Mouse (Mus musculus) ES-Bruce4 (cell line): ENCODE measurements around the gene Bub1b.

ENCODE experiments used
- CTCF ChIP-seq: IDR thresholded peaks from one replicate; pipeline ENCODE4 v1.8.1; 2011; ENCODE audit warnings: low read depth, low read length
- EP300 ChIP-seq: IDR thresholded peaks from 2 replicates; pipeline ENCODE4 v1.6.1; 2011; ENCODE audit warnings: low read depth, low read length; ENCODE audit not compliant: insufficient read depth
- POLR2A ChIP-seq: IDR thresholded peaks from one replicate; pipeline ENCODE4 v1.8.1; 2011; ENCODE audit warnings: low read length; ENCODE audit not compliant: insufficient read depth

- TF ChIP-seq POLR2A, result no peak
- TF ChIP-seq CTCF, result no peak
- no peak for TF ChIP-seq EP300
Measured at GRCm38 (mm10) chr2:118558426-118558825, 39.6 kb upstream of the Bub1b start.
